ENCODE assay signal across 17 mouse cellular contexts in the genomic region with DNA sequence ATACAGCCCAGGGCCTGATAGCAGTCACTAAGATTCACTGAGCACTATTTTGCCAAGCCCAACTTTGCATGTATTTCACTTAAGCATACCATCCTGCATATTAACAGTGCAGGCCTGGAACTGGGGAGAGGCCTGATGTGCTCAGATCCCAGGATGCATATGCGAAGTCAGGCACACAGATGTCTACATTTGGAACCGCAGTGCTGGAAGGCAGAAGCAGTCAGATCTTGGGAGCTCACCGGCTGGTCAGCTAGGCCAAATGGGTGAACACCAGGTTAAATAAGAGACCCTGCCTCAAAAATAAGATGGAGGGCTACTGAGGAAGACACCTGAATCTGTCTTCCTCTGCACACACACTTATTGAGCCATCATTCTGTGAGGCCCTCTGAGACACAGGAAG.
DNase-seq lines count a peak whose midpoint lies in the region; ATAC-seq lines count a peak whose summit lies in the region.
"Had no signal": no experiment of that assay in that cellular context is flagged by ENCODE, and none has a peak within 500 bp of the region (broad histone marks: within the 10 kb centered on the region; RNA-seq: fewer than 3 reads in every experiment).

No protein-coding gene starts in this region.

- H3K36me3 ChIP-seq in lung, embryonic 16.5 days (ENCODE audit: control insufficient read depth, insufficient read depth, low read length) = no peaks in the 10 kb centered on the region
- H3K36me3 ChIP-seq in intestine, embryonic 16.5 days (ENCODE audit: control insufficient read depth, insufficient read depth, low read length) = no peaks in the 10 kb centered on the region
- H3K36me3 ChIP-seq in stomach, embryonic 15.5 days = no peaks in the 10 kb centered on the region
- H3K36me3 ChIP-seq: heart, embryonic 12.5 days; hindbrain, embryonic 10.5 days; liver, embryonic 13.5 days; neural tube, embryonic 13.5 days had no signal

- 91% methylated on average over 3 of the region's 3 CpGs for WGBS in lung, embryonic 16.5 days
- 84% methylated on average over 3 of the region's 3 CpGs for WGBS in intestine, embryonic 16.5 days
- WGBS in stomach, embryonic 15.5 days = 88% methylated on average over 3 of the region's 3 CpGs

- H3K27ac ChIP-seq in lung, embryonic 16.5 days (ENCODE audit: low read length) = peak overlapping the region; percentile 67
- H3K27ac ChIP-seq in intestine, embryonic 16.5 days (ENCODE audit: low read length) = peak overlapping the region; percentile 36
- peak overlapping the region; percentile 41 for H3K27ac ChIP-seq in stomach, embryonic 15.5 days
- H3K27ac ChIP-seq: forebrain, embryonic 13.5 days; hindbrain, embryonic 10.5 days; hindbrain, postnatal 0 days; liver, embryonic 13.5 days; neural tube, embryonic 13.5 days had no signal

- H3K27me3 ChIP-seq in lung, embryonic 16.5 days (ENCODE audit: control insufficient read depth, insufficient read depth, low read depth, low read length) = no peaks in the 10 kb centered on the region
- no peaks in the 10 kb centered on the region for H3K27me3 ChIP-seq in intestine, embryonic 16.5 days (replicated peaks; ENCODE audit: control insufficient read depth, insufficient read depth, low read length)
- H3K27me3 ChIP-seq in stomach, embryonic 15.5 days (replicated peaks) = no peaks in the 10 kb centered on the region
- H3K27me3 ChIP-seq: forebrain, embryonic 13.5 days; heart, embryonic 12.5 days; liver, embryonic 13.5 days; neural tube, embryonic 13.5 days had no signal

- no peak overlapping the region for H3K4me3 ChIP-seq in lung, embryonic 16.5 days (ENCODE audit: low read length)
- no peak overlapping the region for H3K4me3 ChIP-seq in intestine, embryonic 16.5 days (ENCODE audit: low read length)
- H3K4me3 ChIP-seq in stomach, embryonic 15.5 days (replicated peaks) = no peak overlapping the region
- H3K4me3 ChIP-seq: forebrain, embryonic 13.5 days; heart, embryonic 12.5 days; hindbrain, embryonic 10.5 days; liver, embryonic 13.5 days; megakaryocyte, embryonic 14.5 days; neural tube, embryonic 13.5 days had no signal

- no peaks in the 10 kb centered on the region for H3K9me3 ChIP-seq in lung, embryonic 16.5 days (ENCODE audit: control insufficient read depth, low read length)
- no peaks in the 10 kb centered on the region for H3K9me3 ChIP-seq in intestine, embryonic 16.5 days (ENCODE audit: control insufficient read depth, low read length)
- H3K9me3 ChIP-seq in stomach, embryonic 15.5 days = no peaks in the 10 kb centered on the region
- H3K9me3 ChIP-seq: forebrain, embryonic 13.5 days; heart, embryonic 12.5 days; hindbrain, embryonic 10.5 days; liver, embryonic 13.5 days; megakaryocyte, embryonic 14.5 days; neural tube, embryonic 13.5 days had no signal

- no peak for ATAC-seq in lung, embryonic 16.5 days (ENCODE audit: low read depth)
- ATAC-seq in intestine, embryonic 16.5 days = no peak
- no peak for ATAC-seq in stomach, embryonic 15.5 days (ENCODE audit: insufficient read depth, low FRiP score, low read depth)
- ATAC-seq: forebrain, embryonic 13.5 days; hindbrain, postnatal 0 days had no signal

- H3K4me1 ChIP-seq in lung, embryonic 16.5 days (replicated peaks; ENCODE audit: control insufficient read depth, insufficient read depth, low read length) = peaks cover 6% of the 10 kb centered on the region; the same call in 1 of the 2 replicates
- peaks cover 13% of the 10 kb centered on the region; the same call in 1 of the 2 replicates for H3K4me1 ChIP-seq in intestine, embryonic 16.5 days (ENCODE audit: control insufficient read depth, insufficient read depth, low read length)
- H3K4me1 ChIP-seq in stomach, embryonic 15.5 days = peaks cover 12% of the 10 kb centered on the region; the same call in 1 of the 2 replicates
- H3K4me1 ChIP-seq: liver, embryonic 13.5 days had no signal

- H3K4me2 ChIP-seq in lung, embryonic 16.5 days (ENCODE audit: low read depth, low read length) = no peak overlapping the region
- no peak overlapping the region for H3K4me2 ChIP-seq in intestine, embryonic 16.5 days (ENCODE audit: low read depth, low read length)
- no peak overlapping the region for H3K4me2 ChIP-seq in stomach, embryonic 15.5 days
- H3K4me2 ChIP-seq: forebrain, embryonic 13.5 days; heart, embryonic 12.5 days; liver, embryonic 13.5 days; neural tube, embryonic 13.5 days had no signal

- DNase-seq in heart, postnatal 4 days = peak; percentile 3
- DNase-seq in heart, adult 9 months (ENCODE audit: low spot score in 2 of 2) = no peak
- DNase-seq in lung, postnatal 4 days = no peak
- DNase-seq in spleen, postnatal 14 days (ENCODE audit: low spot score in 2 of 2) = no peak
- no peak for DNase-seq in ovary, adult 18-20 months (ENCODE audit: low spot score)
- DNase-seq: cerebellum, adult 9-10 months; liver, embryonic 13.5 days; midbrain, embryonic 14.5 days had no signal

- H3K9ac ChIP-seq in lung, embryonic 16.5 days (ENCODE audit: low read length) = no peak overlapping the region
- no peak overlapping the region for H3K9ac ChIP-seq in intestine, embryonic 16.5 days (ENCODE audit: low read depth, low read length)
- H3K9ac ChIP-seq in stomach, embryonic 15.5 days = no peak overlapping the region
- H3K9ac ChIP-seq: forebrain, embryonic 13.5 days; heart, embryonic 12.5 days; liver, embryonic 13.5 days; neural tube, embryonic 13.5 days had no signal
